Mouse (Mus musculus): ENCODE results near the gene Fzd2. TPM values are rescaled to one million over a fixed set of nuclear protein-coding genes. Genes with fewer than 3 reads are reported as not detected.

Gene Fzd2
- polyA plus RNA-seq, 1 experiment from 2014 or later: 53.3 TPM

GRCm38 (mm10) chr11:102647885-102648284 is 43.7 kb downstream of the Fzd2 start:
- Histone ChIP-seq H3K9ac (replicated peaks; ENCODE audit: low read length) (no peak overlapping the region), H3K4me1 (ENCODE audit: control insufficient read depth, insufficient read depth, low read length) (no peaks in the 10 kb centered on the region), H3K27me3 (ENCODE audit: control insufficient read depth, insufficient read depth, low read length) (no peaks in the 10 kb centered on the region), H3K4me2 (ENCODE audit: low read depth, low read length) (no peak overlapping the region), H3K4me3 (ENCODE audit: low read depth, low read length) (no peak overlapping the region), H3K27ac (replicated peaks; ENCODE audit: low read depth, low read length) (no peak overlapping the region), H3K9me3 (replicated peaks; ENCODE audit: control insufficient read depth, low read length) (no peaks in the 10 kb centered on the region), H3K36me3 (replicated peaks; ENCODE audit: control insufficient read depth, insufficient read depth, low read depth, low read length) (no peaks in the 10 kb centered on the region)
- DNase-seq (ENCODE audit: low spot score) (no peak), ATAC-seq (replicated peaks; ENCODE audit: insufficient number of reproducible peaks, low FRiP score, low TSS enrichment, low read depth) (no peak)
- 77% methylated on average over 12 of the region's 12 CpGs for WGBS

- no peak overlapping the region for H3K4me2 ChIP-seq (ENCODE audit: low read depth, low read length)
- ATAC-seq (replicated peaks; ENCODE audit: insufficient number of reproducible peaks, low FRiP score, low TSS enrichment, low read depth) (no peak), DNase-seq (ENCODE audit: low spot score) (peak; percentile 92)
- no peak overlapping the region for H3K27ac ChIP-seq (replicated peaks; ENCODE audit: low read depth, low read length)
- H3K9me3 ChIP-seq (replicated peaks; ENCODE audit: control insufficient read depth, low read length): no peaks in the 10 kb centered on the region
- H3K4me3 ChIP-seq (ENCODE audit: low read depth, low read length): no peak overlapping the region
- WGBS: 4% methylated on average over 9 of the region's 9 CpGs
- no peaks in the 10 kb centered on the region for H3K4me1 ChIP-seq (ENCODE audit: control insufficient read depth, insufficient read depth, low read length)
- no peaks in the 10 kb centered on the region for H3K27me3 ChIP-seq (ENCODE audit: control insufficient read depth, insufficient read depth, low read length)
- H3K36me3 ChIP-seq (replicated peaks; ENCODE audit: control insufficient read depth, insufficient read depth, low read depth, low read length): no peaks in the 10 kb centered on the region
- H3K9ac ChIP-seq (replicated peaks; ENCODE audit: low read length): no peak overlapping the region
These were observed 47.2 kb downstream of the Fzd2 start for GRCm38 (mm10) chr11:102651381-102651780.

- H3K9ac ChIP-seq (replicated peaks; ENCODE audit: low read length): no peak overlapping the region
- H3K36me3 ChIP-seq (replicated peaks; ENCODE audit: control insufficient read depth, insufficient read depth, low read depth, low read length): no peaks in the 10 kb centered on the region
- H3K9me3 ChIP-seq (replicated peaks; ENCODE audit: control insufficient read depth, low read length): no peaks in the 10 kb centered on the region
- ATAC-seq (replicated peaks; ENCODE audit: insufficient number of reproducible peaks, low FRiP score, low TSS enrichment, low read depth) (no peak), DNase-seq (ENCODE audit: low spot score) (peak; percentile 48)
- no peaks in the 10 kb centered on the region for H3K4me1 ChIP-seq (ENCODE audit: control insufficient read depth, insufficient read depth, low read length)
- no peak overlapping the region for H3K4me2 ChIP-seq (ENCODE audit: low read depth, low read length)
- no peak overlapping the region for H3K4me3 ChIP-seq (ENCODE audit: low read depth, low read length)
- no peaks in the 10 kb centered on the region for H3K27me3 ChIP-seq (ENCODE audit: control insufficient read depth, insufficient read depth, low read length)
- 61% methylated on average over 3 of the region's 3 CpGs for WGBS
- H3K27ac ChIP-seq (replicated peaks; ENCODE audit: low read depth, low read length): no peak overlapping the region
These were observed 48.6 kb downstream of the Fzd2 start for GRCm38 (mm10) chr11:102652844-102653243.

GRCm38 (mm10) chr11:102655888-102656287 is 51.7 kb downstream of the Fzd2 start:
- DNase-seq (ENCODE audit: low spot score): no peak
- no peaks in the 10 kb centered on the region for H3K9me3 ChIP-seq (replicated peaks; ENCODE audit: control insufficient read depth, low read length)
- no peak for ATAC-seq (replicated peaks; ENCODE audit: insufficient number of reproducible peaks, low FRiP score, low TSS enrichment, low read depth)
- H3K4me1 ChIP-seq (ENCODE audit: control insufficient read depth, insufficient read depth, low read length): no peaks in the 10 kb centered on the region
- 71% methylated on average over 8 of the region's 8 CpGs for WGBS
- no peaks in the 10 kb centered on the region for H3K27me3 ChIP-seq (ENCODE audit: control insufficient read depth, insufficient read depth, low read length)
- H3K9ac ChIP-seq (replicated peaks; ENCODE audit: low read length): no peak overlapping the region
- H3K27ac ChIP-seq (replicated peaks; ENCODE audit: low read depth, low read length): no peak overlapping the region
- no peak overlapping the region for H3K4me3 ChIP-seq (ENCODE audit: low read depth, low read length)
- no peaks in the 10 kb centered on the region for H3K36me3 ChIP-seq (replicated peaks; ENCODE audit: control insufficient read depth, insufficient read depth, low read depth, low read length)
- H3K4me2 ChIP-seq (ENCODE audit: low read depth, low read length): no peak overlapping the region

- Histone ChIP-seq H3K4me1 (ENCODE audit: control insufficient read depth, insufficient read depth, low read length) (no peaks in the 10 kb centered on the region), H3K4me2 (ENCODE audit: low read depth, low read length) (no peak overlapping the region), H3K27ac (replicated peaks; ENCODE audit: low read depth, low read length) (no peak overlapping the region), H3K36me3 (replicated peaks; ENCODE audit: control insufficient read depth, insufficient read depth, low read depth, low read length) (no peaks in the 10 kb centered on the region), H3K27me3 (ENCODE audit: control insufficient read depth, insufficient read depth, low read length) (no peaks in the 10 kb centered on the region), H3K9me3 (replicated peaks; ENCODE audit: control insufficient read depth, low read length) (no peaks in the 10 kb centered on the region), H3K4me3 (ENCODE audit: low read depth, low read length) (no peak overlapping the region), H3K9ac (replicated peaks; ENCODE audit: low read length) (no peak overlapping the region)
- 18% methylated on average over 4 of the region's 4 CpGs for WGBS
- no peak for ATAC-seq (replicated peaks; ENCODE audit: insufficient number of reproducible peaks, low FRiP score, low TSS enrichment, low read depth)
- peak; percentile 60 for DNase-seq (ENCODE audit: low spot score)
These were observed 52.2 kb downstream of the Fzd2 start for GRCm38 (mm10) chr11:102656326-102656926.

GRCm38 (mm10) chr11:102656931-102657330 is 52.7 kb downstream of the Fzd2 start:
- Histone ChIP-seq H3K27me3 (ENCODE audit: control insufficient read depth, insufficient read depth, low read length) (no peaks in the 10 kb centered on the region), H3K4me3 (ENCODE audit: low read depth, low read length) (no peak overlapping the region), H3K4me1 (ENCODE audit: control insufficient read depth, insufficient read depth, low read length) (no peaks in the 10 kb centered on the region), H3K4me2 (ENCODE audit: low read depth, low read length) (no peak overlapping the region), H3K27ac (replicated peaks; ENCODE audit: low read depth, low read length) (no peak overlapping the region), H3K9ac (replicated peaks; ENCODE audit: low read length) (no peak overlapping the region), H3K9me3 (replicated peaks; ENCODE audit: control insufficient read depth, low read length) (no peaks in the 10 kb centered on the region), H3K36me3 (replicated peaks; ENCODE audit: control insufficient read depth, insufficient read depth, low read depth, low read length) (no peaks in the 10 kb centered on the region)
- 60% methylated on average over 6 of the region's 6 CpGs for WGBS
- ATAC-seq (replicated peaks; ENCODE audit: insufficient number of reproducible peaks, low FRiP score, low TSS enrichment, low read depth) (no peak), DNase-seq (ENCODE audit: low spot score) (no peak)

Other genes starting within 250 kb of the Fzd2 start
- 25.8 and 28.5 TPM in 2 replicates for gene Slc4a1, start 238.2 kb upstream of the Fzd2 start, polyA plus RNA-seq (2014; fragmentation: Nextera tagmentation; extraction: Ambion mirVana)
- 11.8 and 12.1 TPM in 2 replicates for gene Rundc3a, start 211.0 kb upstream of the Fzd2 start, polyA plus RNA-seq (2014; fragmentation: Nextera tagmentation; extraction: Ambion mirVana)
- 168 and 185 TPM in 2 replicates for gene Slc25a39, start 196.4 kb upstream of the Fzd2 start, polyA plus RNA-seq (2014; fragmentation: Nextera tagmentation; extraction: Ambion mirVana)
- gene Grn, start 174.1 kb upstream of the Fzd2 start, polyA plus RNA-seq (2014; fragmentation: Nextera tagmentation; extraction: Ambion mirVana): 38.8 and 52.0 TPM in 2 replicates
- gene Fam171a2, start 156.7 kb upstream of the Fzd2 start, polyA plus RNA-seq (2014; fragmentation: Nextera tagmentation; extraction: Ambion mirVana): 8.6 and 8.8 TPM in 2 replicates
- 4.4 and 4.5 TPM in 2 replicates for gene Itga2b, start 134.3 kb upstream of the Fzd2 start, polyA plus RNA-seq (2014; fragmentation: Nextera tagmentation; extraction: Ambion mirVana)
- gene Gpatch8, start 48.0 kb upstream of the Fzd2 start, polyA plus RNA-seq (2014; fragmentation: Nextera tagmentation; extraction: Ambion mirVana): 43.2 and 43.4 TPM in 2 replicates
- gene Gm11627, start 24.9 kb upstream of the Fzd2 start, polyA plus RNA-seq (2014; fragmentation: Nextera tagmentation; extraction: Ambion mirVana): 10.5 and 10.6 TPM in 2 replicates
- gene Meioc, start 59.3 kb downstream of the Fzd2 start, polyA plus RNA-seq (2014; fragmentation: Nextera tagmentation; extraction: Ambion mirVana): 1.0 and 1.3 TPM in 2 replicates
- gene Ccdc43, start 93.4 kb downstream of the Fzd2 start, polyA plus RNA-seq (2014; fragmentation: Nextera tagmentation; extraction: Ambion mirVana): 64.6 and 71.1 TPM in 2 replicates
- gene Adam11, start 157.0 kb downstream of the Fzd2 start, polyA plus RNA-seq (2014; fragmentation: Nextera tagmentation; extraction: Ambion mirVana): 13.9 and 16.3 TPM in 2 replicates
- 90.5 and 97.0 TPM in 2 replicates for gene Gjc1, start 215.3 kb downstream of the Fzd2 start, polyA plus RNA-seq (2014; fragmentation: Nextera tagmentation; extraction: Ambion mirVana)
- not detected in 2 replicates for gene Higd1b, start 231.5 kb downstream of the Fzd2 start, polyA plus RNA-seq (2014; fragmentation: Nextera tagmentation; extraction: Ambion mirVana)

All from embryonic facial prominence, embryonic 11.5 days (tissue).